Mouse (Mus musculus): ENCODE data around the gene Mphosph10. TPM values are rescaled to one million over a fixed set of nuclear protein-coding genes. Genes with fewer than 3 reads are reported as not detected.

Mphosph10 gene
- polyA plus RNA-seq, 1 experiment from 2014 or later = 34.0 TPM

- Histone ChIP-seq H3K9ac (ENCODE audit: low read depth, low read length) (no peak overlapping the region), H3K9me3 (ENCODE audit: control insufficient read depth, low read length) (no peaks in the 10 kb centered on the region), H3K27ac (ENCODE audit: low read length) (no peak overlapping the region), H3K4me3 (ENCODE audit: low read length) (no peak overlapping the region), H3K4me2 (ENCODE audit: low read depth, low read length) (no peak overlapping the region), H3K36me3 (ENCODE audit: control insufficient read depth, insufficient read depth, low read length) (0 out of 2 replicates have a peak, but pooled peaks cover 3% of the 10 kb centered on the region), H3K27me3 (replicated peaks; ENCODE audit: control insufficient read depth, insufficient read depth, low read length) (no peaks in the 10 kb centered on the region), H3K4me1 (ENCODE audit: control insufficient read depth, insufficient read depth, low read length) (no peaks in the 10 kb centered on the region)
- WGBS = 30% methylated on average over 1 of the region's 1 CpGs
- ATAC-seq = peak; percentile 66
These were observed 65.2 kb downstream of the Mphosph10 start for GRCm38 (mm10) chr7:64326892-64327291.

Other genes starting within 250 kb of the Mphosph10 start
- not detected in 2 replicates for gene Trpm1, start 238.4 kb downstream of the Mphosph10 start, polyA plus RNA-seq (2015; fragmentation: Nextera tagmentation; extraction: Ambion mirVana)
- gene Mtmr10, start 104.6 kb downstream of the Mphosph10 start, polyA plus RNA-seq (2015; fragmentation: Nextera tagmentation; extraction: Ambion mirVana) = 5.8 and 6.4 TPM in 2 replicates
- 3.3 and 3.8 TPM in 2 replicates for gene Fan1, start 18.2 kb downstream of the Mphosph10 start, polyA plus RNA-seq (2015; fragmentation: Nextera tagmentation; extraction: Ambion mirVana)
- 114 and 117 TPM in 2 replicates for gene Mcee, start 339 bp upstream of the Mphosph10 start, polyA plus RNA-seq (2015; fragmentation: Nextera tagmentation; extraction: Ambion mirVana)
- gene Apba2, start 109.4 kb upstream of the Mphosph10 start, polyA plus RNA-seq (2015; fragmentation: Nextera tagmentation; extraction: Ambion mirVana) = 4.4 and 5.0 TPM in 2 replicates

Data from intestine, embryonic 16.5 days (tissue).